9 mouse cellular contexts compared by ENCODE assay signal in the genomic region with DNA sequence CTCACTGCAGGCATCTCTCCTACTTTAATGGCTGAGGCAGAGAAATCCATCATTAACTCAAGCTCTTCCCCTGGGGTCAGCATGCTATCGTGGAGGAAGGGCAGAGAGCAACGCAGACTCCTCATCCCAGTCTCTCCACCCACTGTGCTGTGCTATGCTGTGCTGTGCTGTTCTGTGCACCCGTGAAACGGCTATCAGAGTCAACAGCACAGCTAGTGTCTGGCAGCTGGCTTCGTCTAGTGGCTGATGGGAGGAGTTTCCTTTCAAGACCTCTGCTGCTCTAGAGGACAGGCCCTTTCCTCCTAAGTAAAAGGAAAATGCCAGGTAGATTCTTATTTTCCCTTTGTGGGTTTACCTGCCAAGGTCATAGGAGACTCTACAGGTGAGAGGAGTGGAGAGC. TPM values are rescaled to one million over a fixed set of nuclear protein-coding genes. Genes with fewer than 3 reads are reported as not detected.
DNase-seq lines count a peak whose midpoint lies in the region; ATAC-seq and TF ChIP-seq lines count a peak whose summit lies in the region.
"Had no signal": no experiment of that assay in that cellular context is flagged by ENCODE, and none has a peak within 500 bp of the region (broad histone marks: within the 10 kb centered on the region; RNA-seq: fewer than 3 reads in every experiment).

No protein-coding gene starts in this region.

- no peak for TF ChIP-seq CTCF in liver, adult 2 months (IDR thresholded peaks at IDR 0.05; ENCODE audit: low read depth, low read length)

- TF ChIP-seq POLR2A in liver, adult 2 months (IDR thresholded peaks at IDR 0.05; ENCODE audit: extremely low read depth, insufficient read depth, low read length), result no peak

- no peak for ATAC-seq in megakaryocyte, adult 5-6 weeks (ENCODE audit: poor library complexity, severe bottlenecking)
- ATAC-seq in heart, embryonic 16.5 days (replicated peaks; ENCODE audit: extremely low read depth, insufficient read depth, low FRiP score), result 0 out of 2 replicates have a peak, but pooled peaks have one; percentile 30
- ATAC-seq in midbrain, embryonic 13.5 days, result no peak

- peak overlapping the region; percentile 79 for H3K27ac ChIP-seq in heart, embryonic 16.5 days (ENCODE audit: low read length)
- peak overlapping the region; percentile 43 for H3K27ac ChIP-seq in liver, adult 2 months (replicated peaks; ENCODE audit: insufficient read depth, low read depth, low read length)
- no peak overlapping the region for H3K27ac ChIP-seq in midbrain, embryonic 13.5 days

- H3K36me3 ChIP-seq in megakaryocyte, embryonic 14.5 days (replicated peaks; ENCODE audit: low read length), result peaks cover 44% of the 10 kb centered on the region
- no peaks in the 10 kb centered on the region for H3K36me3 ChIP-seq in heart, embryonic 16.5 days (ENCODE audit: control insufficient read depth, insufficient read depth)
- no peaks in the 10 kb centered on the region for H3K36me3 ChIP-seq in liver, adult 2 months (ENCODE audit: control insufficient read depth, insufficient read depth, low read length)
- H3K36me3 ChIP-seq in midbrain, embryonic 13.5 days, result no peaks in the 10 kb centered on the region

- peaks cover 15% of the 10 kb centered on the region; the same call in 1 of the 2 replicates for H3K79me2 ChIP-seq in liver, adult 2 months (ENCODE audit: control insufficient read depth, insufficient read depth, low read length)

- peak; percentile 50 for DNase-seq in liver, adult 2 months (ENCODE audit: extremely low read depth, low read depth, low spot score)
- DNase-seq in thymus, postnatal 36 days, result peak; percentile 22 to 33
- DNase-seq in left cerebral cortex, adult 9 months (ENCODE audit: low spot score in 2 of 2), result no peak
- DNase-seq in cerebellum, postnatal 14 days, result no peak
- DNase-seq: adrenal gland, postnatal 25 days had no signal

- peak overlapping the region; percentile 79 for H3K4me3 ChIP-seq in megakaryocyte, embryonic 14.5 days (replicated peaks)
- H3K4me3 ChIP-seq in heart, embryonic 16.5 days (ENCODE audit: low read length), result no peak overlapping the region
- no peak overlapping the region for H3K4me3 ChIP-seq in liver, adult 2 months (ENCODE audit: insufficient read depth, low read depth, low read length)
- H3K4me3 ChIP-seq in midbrain, embryonic 13.5 days (replicated peaks), result no peak overlapping the region

- WGBS in heart, embryonic 16.5 days, result 16% methylated on average over 5 of the region's 5 CpGs
- 27% methylated on average over 5 of the region's 5 CpGs for WGBS in liver, adult 2 months
- WGBS in midbrain, embryonic 13.5 days, result 51% methylated on average over 5 of the region's 5 CpGs

- no peak overlapping the region for H3K4me2 ChIP-seq in heart, embryonic 16.5 days (ENCODE audit: low read depth, low read length)
- no peak overlapping the region for H3K4me2 ChIP-seq in midbrain, embryonic 13.5 days (replicated peaks)

- H3K9me3 ChIP-seq in megakaryocyte, embryonic 14.5 days, result no peaks in the 10 kb centered on the region
- no peaks in the 10 kb centered on the region for H3K9me3 ChIP-seq in heart, embryonic 16.5 days (replicated peaks; ENCODE audit: control insufficient read depth, low read length)
- H3K9me3 ChIP-seq in midbrain, embryonic 13.5 days, result no peaks in the 10 kb centered on the region

- H3K27me3 ChIP-seq in megakaryocyte, embryonic 14.5 days (replicated peaks), result no peaks in the 10 kb centered on the region
- no peaks in the 10 kb centered on the region for H3K27me3 ChIP-seq in heart, embryonic 16.5 days (ENCODE audit: control insufficient read depth, insufficient read depth, low read length)
- H3K27me3 ChIP-seq in liver, adult 2 months (ENCODE audit: control insufficient read depth, insufficient read depth, low read length), result no peaks in the 10 kb centered on the region
- H3K27me3 ChIP-seq in midbrain, embryonic 13.5 days, result no peaks in the 10 kb centered on the region

- H3K4me1 ChIP-seq in megakaryocyte, embryonic 14.5 days, result peaks cover 80% of the 10 kb centered on the region
- peaks cover 58% of the 10 kb centered on the region for H3K4me1 ChIP-seq in heart, embryonic 16.5 days (ENCODE audit: control insufficient read depth, insufficient read depth, low read length)
- H3K4me1 ChIP-seq in liver, adult 2 months (ENCODE audit: control insufficient read depth, insufficient read depth, low read length), result peaks cover 41% of the 10 kb centered on the region
- H3K4me1 ChIP-seq in midbrain, embryonic 13.5 days (replicated peaks), result peaks cover 18% of the 10 kb centered on the region; the same call in 1 of the 2 replicates

- no peak overlapping the region for H3K9ac ChIP-seq in heart, embryonic 16.5 days (ENCODE audit: low read length)
- no peak overlapping the region for H3K9ac ChIP-seq in liver, adult 2 months (ENCODE audit: low read depth, low read length)
- no peak overlapping the region for H3K9ac ChIP-seq in midbrain, embryonic 13.5 days (replicated peaks)

RNA-seq across cellular contexts. Expression of a gene that starts 38.6 kb away (rescaled TPM):
- polyA plus RNA-seq in megakaryocyte, embryonic 14.5 days (2012; ENCODE audit: insufficient read depth, low replicate concordance), result 25.4 and 51.5 TPM in 2 replicates
- total RNA-seq in megakaryocyte, adult 5-6 weeks (2015), result 7.0 and 7.6 TPM in 2 replicates
- 2.3 and 2.4 TPM in 2 replicates for total RNA-seq in megakaryocyte, adult 5-6 weeks (2017)
- 4.1 and 4.5 TPM in 2 replicates for polyA plus RNA-seq in heart, embryonic 16.5 days (2015; fragmentation: Nextera tagmentation; extraction: Ambion mirVana)
- 3.1 and 3.8 TPM in 2 replicates for total RNA-seq in liver, adult 2 months (2014; rRNA removed)
- 4.8 and 5.2 TPM in 2 replicates for polyA plus RNA-seq in liver, adult 2 months (2012; rRNA removed)
- polyA plus RNA-seq in midbrain, embryonic 13.5 days (2015; fragmentation: Nextera tagmentation; extraction: Ambion mirVana), result 4.9 and 5.5 TPM in 2 replicates

Comparison
In these comparisons a context has a peak if more than half of its experiments do, and no peak if none do; other contexts are left out.
1. DNase-seq: peak in liver, adult 2 months (single experiment) and thymus, postnatal 36 days (2 of 2); none in left cerebral cortex, adult 9 months (0 of 2) and cerebellum, postnatal 14 days (0 of 2).